Mouse (Mus musculus): ENCODE results near the gene Adck1.

- TF ChIP-seq USF1 (IDR thresholded peaks at IDR 0.05; ENCODE audit: low read depth) (no peak), POLR2AphosphoS2 (IDR thresholded peaks at IDR 0.05; ENCODE audit: insufficient read length, low read depth) (no peak), POLR2A (IDR thresholded peaks at IDR 0.05; ENCODE audit: insufficient read length, low read depth) (no peak), E2F4 (IDR thresholded peaks at IDR 0.05; ENCODE audit: insufficient read depth) (no peak), CEBPB (IDR thresholded peaks at IDR 0.05; ENCODE audit: insufficient read depth, poor library complexity, severe bottlenecking) (no peak), TCF12 (IDR thresholded peaks at IDR 0.05; ENCODE audit: insufficient read depth, poor library complexity, severe bottlenecking) (no peak), MYOG (IDR thresholded peaks at IDR 0.05; ENCODE audit: control insufficient read depth in 1 of 3, insufficient read depth in 1 of 3, insufficient read length in 2 of 3, low read depth in 2 of 3) (no peak), TCF3 (IDR thresholded peaks at IDR 0.05; ENCODE audit: insufficient read length, low read depth) (no peak), MYOD1 (IDR thresholded peaks at IDR 0.05; ENCODE audit: control insufficient read depth in 1 of 3, insufficient read length in 2 of 3, low read depth in 2 of 3) (no peak), MAX (IDR thresholded peaks at IDR 0.05; ENCODE audit: low read depth) (no peak)
Observed at GRCm38 (mm10) chr12:88432277-88432676, 71.9 kb downstream of the Adck1 start.
